Mouse (Mus musculus): ENCODE measurements around the gene Smr3a. TPM values are rescaled to one million over a fixed set of nuclear protein-coding genes. Genes with fewer than 3 reads are reported as not detected.

The Smr3a gene
- not detected in 2 replicates for polyA plus RNA-seq (2011; ENCODE audit: insufficient read length, low read depth, missing spikeins)

DNA sequence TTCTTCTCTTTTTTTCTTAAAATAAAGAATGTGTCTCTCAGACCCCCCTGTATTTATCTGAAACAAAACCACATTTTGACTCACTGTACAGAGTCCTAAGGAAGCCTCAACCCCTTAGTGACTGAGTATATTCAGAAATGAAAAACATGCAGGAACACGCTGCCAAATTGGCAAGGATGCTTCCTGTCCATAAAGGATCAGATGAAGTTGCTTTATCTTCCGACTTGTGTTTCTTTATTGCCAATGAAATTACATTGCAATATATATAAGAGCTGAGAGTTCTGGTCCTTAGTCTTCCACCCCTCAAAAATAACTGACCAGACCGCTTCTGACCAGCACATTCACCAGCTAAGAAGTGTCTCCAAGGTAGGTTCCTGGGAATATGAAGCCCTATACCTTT lies at the start of gene Smr3a:
TSS of gene Smr3a (plus strand) at position 301 of the 400 bp plus-strand sequence.
- H3K27ac ChIP-seq (ENCODE audit: insufficient read depth, low read length): no peak within 1 kb of the TSS
- TF ChIP-seq POLR2A (IDR thresholded peaks at IDR 0.05; ENCODE audit: low read depth, low read length) (no peak), CTCF (IDR thresholded peaks at IDR 0.05; ENCODE audit: borderline replicate concordance, insufficient read depth, low read length) (no peak)
- H3K4me1 ChIP-seq (ENCODE audit: control insufficient read depth, insufficient read depth, low read length): no peaks in the 10 kb centered on the region
- no peak within 1 kb of the TSS for H3K4me3 ChIP-seq (ENCODE audit: insufficient read depth, low read length)

DNA sequence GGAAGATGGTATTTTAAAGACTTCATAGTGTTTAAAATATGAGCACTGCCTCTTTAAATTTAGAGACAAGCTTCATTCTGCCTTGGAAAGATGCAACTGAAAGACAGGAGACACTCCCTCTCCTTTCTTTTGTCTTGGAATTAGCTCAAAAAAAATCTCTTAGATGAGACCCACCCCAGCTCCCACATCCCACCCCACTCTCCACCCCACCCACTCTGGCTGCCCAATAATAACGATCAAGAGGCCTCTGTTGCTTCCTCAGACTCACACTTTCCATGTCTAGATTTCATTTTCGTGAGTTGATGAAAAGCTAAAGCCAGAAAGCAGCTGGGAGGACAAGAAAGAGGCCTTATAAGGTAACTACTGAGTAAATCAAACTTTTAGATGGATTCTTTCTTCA lies 33.1 kb upstream of the Smr3a start, which contains the start of the genes 2310003L06Rik and Gm28434:
TSS of gene 2310003L06Rik (plus strand) at position 259 of the 400 bp plus-strand sequence.
TSS of gene Gm28434 (plus strand) at position 317 of the 400 bp plus-strand sequence.
- no peak within 1 kb of the TSS for H3K4me3 ChIP-seq (ENCODE audit: insufficient read depth, low read length)
- TF ChIP-seq CTCF (IDR thresholded peaks at IDR 0.05; ENCODE audit: borderline replicate concordance, insufficient read depth, low read length) (no peak), POLR2A (IDR thresholded peaks at IDR 0.05; ENCODE audit: low read depth, low read length) (no peak)
- no peak within 1 kb of the TSS for H3K27ac ChIP-seq (ENCODE audit: insufficient read depth, low read length)
- H3K4me1 ChIP-seq (ENCODE audit: control insufficient read depth, insufficient read depth, low read length): no peaks in the 10 kb centered on the region

- no peak within 1 kb of the TSS for H3K4me3 ChIP-seq (ENCODE audit: insufficient read depth, low read length)
- no peak for TF ChIP-seq POLR2A (IDR thresholded peaks at IDR 0.05; ENCODE audit: low read depth, low read length)
- TF ChIP-seq CTCF (IDR thresholded peaks at IDR 0.05; ENCODE audit: borderline replicate concordance, insufficient read depth, low read length): no peak
- H3K4me1 ChIP-seq (ENCODE audit: control insufficient read depth, insufficient read depth, low read length): no peaks in the 10 kb centered on the region
- no peak within 1 kb of the TSS for H3K27ac ChIP-seq (ENCODE audit: insufficient read depth, low read length)
Observed at GRCm38 (mm10) chr5:87979139-87979538, 23.2 kb upstream of the Smr3a start, which contains the start of gene Cabs1. Gene Cabs1 (plus strand): TSS chr5:87979439.

- no peak for TF ChIP-seq CTCF (IDR thresholded peaks at IDR 0.05; ENCODE audit: borderline replicate concordance, insufficient read depth, low read length)
Observed at GRCm38 (mm10) chr5:87982468-87983214, 19.7 kb upstream of the Smr3a start.

DNA sequence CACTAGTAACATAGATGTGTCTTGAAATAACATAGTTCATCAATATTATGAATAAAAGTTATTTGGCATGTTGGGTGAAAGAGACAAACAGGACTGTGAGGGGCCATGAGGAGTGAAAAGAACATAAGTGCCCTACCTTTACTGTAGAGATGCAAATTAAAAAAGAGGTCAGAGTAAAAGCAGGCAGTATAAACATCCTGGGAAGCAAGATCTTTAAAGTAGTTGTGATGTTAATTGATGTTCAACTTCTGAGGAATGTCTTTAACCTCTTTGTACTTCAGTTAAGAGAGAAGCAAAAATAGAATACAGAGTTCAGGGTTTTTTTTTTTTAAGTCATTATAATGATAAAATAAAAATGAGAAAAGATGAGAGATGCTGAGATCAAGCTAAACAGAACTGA lies 2.9 kb downstream of the Smr3a start:
- Histone ChIP-seq H3K4me1 (ENCODE audit: control insufficient read depth, insufficient read depth, low read length) (no peaks in the 10 kb centered on the region), H3K4me3 (ENCODE audit: insufficient read depth, low read length) (no peak overlapping the region), H3K27ac (ENCODE audit: insufficient read depth, low read length) (no peak overlapping the region)
- TF ChIP-seq CTCF (IDR thresholded peaks at IDR 0.05; ENCODE audit: borderline replicate concordance, insufficient read depth, low read length) (no peak), POLR2A (IDR thresholded peaks at IDR 0.05; ENCODE audit: low read depth, low read length) (no peak)

More at GRCm38 (mm10) chr5:87982468-87983214, 19.7 kb upstream of the Smr3a start:
- H3K4me1 ChIP-seq (ENCODE audit: control insufficient read depth, insufficient read depth, low read length): no peaks in the 10 kb centered on the region
- no peak overlapping the region for H3K4me3 ChIP-seq (ENCODE audit: insufficient read depth, low read length)
- no peak overlapping the region for H3K27ac ChIP-seq (ENCODE audit: insufficient read depth, low read length)

Other genes with a start within 250 kb of the Smr3a start
- gene Csn1s2a, start 228.0 kb upstream of the Smr3a start, polyA plus RNA-seq (2011; ENCODE audit: insufficient read length, low read depth, missing spikeins): not detected in 2 replicates
- not detected in 2 replicates for gene Csn1s2b, start 194.5 kb upstream of the Smr3a start, polyA plus RNA-seq (2011; ENCODE audit: insufficient read length, low read depth, missing spikeins)
- gene Prr27, start 176.9 kb upstream of the Smr3a start, polyA plus RNA-seq (2011; ENCODE audit: insufficient read length, low read depth, missing spikeins): not detected in 2 replicates
- not detected in 2 replicates for gene Odam, start 117.5 kb upstream of the Smr3a start, polyA plus RNA-seq (2011; ENCODE audit: insufficient read length, low read depth, missing spikeins)
- gene Csn3, start 77.0 kb upstream of the Smr3a start, polyA plus RNA-seq (2011; ENCODE audit: insufficient read length, low read depth, missing spikeins): not detected in 2 replicates
- 0.32 TPM in 1 of 2 replicates, not detected in the other for gene 2310003L06Rik, start 33.1 kb upstream of the Smr3a start, polyA plus RNA-seq (2011; ENCODE audit: insufficient read length, low read depth, missing spikeins)
- gene Gm28434, start 33.0 kb upstream of the Smr3a start, polyA plus RNA-seq (2011; ENCODE audit: insufficient read length, low read depth, missing spikeins): not detected in 2 replicates
- not detected in 2 replicates for gene Cabs1, start 23.1 kb upstream of the Smr3a start, polyA plus RNA-seq (2011; ENCODE audit: insufficient read length, low read depth, missing spikeins)
- not detected in 2 replicates for gene Smr2, start 84.0 kb downstream of the Smr3a start, polyA plus RNA-seq (2011; ENCODE audit: insufficient read length, low read depth, missing spikeins)
- not detected in 2 replicates for gene Gm11116, start 109.0 kb downstream of the Smr3a start, polyA plus RNA-seq (2011; ENCODE audit: insufficient read length, low read depth, missing spikeins)
- gene Gm11115, start 151.6 kb downstream of the Smr3a start, polyA plus RNA-seq (2011; ENCODE audit: insufficient read length, low read depth, missing spikeins): not detected in 2 replicates